Mouse (Mus musculus): ENCODE results near the gene Cldn14. TPM values are rescaled to one million over a fixed set of nuclear protein-coding genes. Genes with fewer than 3 reads are reported as not detected.
"Not testable (repeated sequence)": the region's sequence is repeated elsewhere in the genome, so short reads cannot be mapped to it uniquely, and the experiment has no call there.

The Cldn14 gene
- polyA plus RNA-seq, 1 experiment from 2014 or later: not detected

DNA sequence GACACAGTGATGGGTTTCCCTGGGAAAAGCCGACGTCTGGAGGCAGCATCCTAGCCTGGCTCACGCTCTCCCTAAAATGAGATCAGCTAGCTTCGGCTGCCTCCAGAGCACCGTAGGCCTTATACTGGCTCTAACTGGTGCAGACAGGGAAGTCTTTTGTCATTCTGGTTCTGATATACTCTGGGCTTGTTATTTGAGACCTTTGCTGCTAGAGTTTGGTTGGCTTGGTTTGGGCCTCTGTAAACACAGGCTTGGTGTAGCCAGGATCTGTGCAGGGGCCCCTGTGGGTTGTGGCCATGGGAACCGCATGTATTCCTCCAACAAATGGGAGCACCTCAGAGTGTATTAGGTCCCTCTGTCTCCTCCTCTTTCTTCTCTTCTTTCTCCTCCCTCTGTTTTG, 7.3 kb downstream of the Cldn14 start:
- Histone ChIP-seq H3K27ac (ENCODE audit: low read length) (no peak overlapping the region), H3K27me3 (ENCODE audit: control insufficient read depth, insufficient read depth, low read length) (no peaks in the 10 kb centered on the region), H3K36me3 (ENCODE audit: control insufficient read depth, insufficient read depth, low read length) (no peaks in the 10 kb centered on the region), H3K9ac (replicated peaks; ENCODE audit: low read depth, low read length) (no peak overlapping the region), H3K4me2 (replicated peaks; ENCODE audit: low read depth, low read length) (no peak overlapping the region), H3K4me1 (ENCODE audit: control insufficient read depth, insufficient read depth, low read length) (0 out of 2 replicates have a peak, but pooled peaks cover 6% of the 10 kb centered on the region), H3K9me3 (ENCODE audit: control insufficient read depth, low read depth, low read length) (no peaks in the 10 kb centered on the region), H3K4me3 (ENCODE audit: low read depth, low read length) (no peak overlapping the region)
- WGBS: 67% methylated on average over 6 of the region's 6 CpGs
- ATAC-seq (ENCODE audit: insufficient number of reproducible peaks, insufficient read depth, low FRiP score, low read depth): no peak

DNA sequence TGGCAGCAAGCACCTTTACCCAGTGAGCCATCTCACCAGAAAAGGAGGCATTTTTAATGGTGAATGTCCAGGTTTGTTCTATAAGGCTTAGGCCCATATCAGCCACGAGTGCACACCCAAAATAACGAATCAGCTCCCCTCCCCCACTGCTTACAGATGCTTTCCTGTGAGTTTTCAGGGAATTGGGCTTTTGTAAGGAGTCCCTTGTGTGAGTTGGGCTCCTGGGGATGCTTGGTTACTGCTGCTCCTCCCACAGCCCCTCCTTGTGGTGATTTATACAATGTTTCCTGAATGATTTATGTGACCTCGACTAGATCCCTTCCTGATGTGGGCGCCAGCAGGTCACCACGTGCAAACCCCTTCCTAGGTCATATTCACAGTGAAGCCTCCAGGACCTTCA, 9.7 kb downstream of the Cldn14 start:
- Histone ChIP-seq H3K27me3 (ENCODE audit: control insufficient read depth, insufficient read depth, low read length) (no peaks in the 10 kb centered on the region), H3K4me3 (ENCODE audit: low read depth, low read length) (no peak overlapping the region), H3K9me3 (ENCODE audit: control insufficient read depth, low read depth, low read length) (no peaks in the 10 kb centered on the region), H3K9ac (replicated peaks; ENCODE audit: low read depth, low read length) (no peak overlapping the region), H3K27ac (ENCODE audit: low read length) (no peak overlapping the region), H3K4me1 (ENCODE audit: control insufficient read depth, insufficient read depth, low read length) (peaks cover 8% of the 10 kb centered on the region; the same call in 1 of the 2 replicates), H3K36me3 (ENCODE audit: control insufficient read depth, insufficient read depth, low read length) (no peaks in the 10 kb centered on the region), H3K4me2 (replicated peaks; ENCODE audit: low read depth, low read length) (no peak overlapping the region)
- ATAC-seq (ENCODE audit: insufficient number of reproducible peaks, insufficient read depth, low FRiP score, low read depth): no peak
- WGBS: 37% methylated on average over 5 of the region's 5 CpGs

DNA sequence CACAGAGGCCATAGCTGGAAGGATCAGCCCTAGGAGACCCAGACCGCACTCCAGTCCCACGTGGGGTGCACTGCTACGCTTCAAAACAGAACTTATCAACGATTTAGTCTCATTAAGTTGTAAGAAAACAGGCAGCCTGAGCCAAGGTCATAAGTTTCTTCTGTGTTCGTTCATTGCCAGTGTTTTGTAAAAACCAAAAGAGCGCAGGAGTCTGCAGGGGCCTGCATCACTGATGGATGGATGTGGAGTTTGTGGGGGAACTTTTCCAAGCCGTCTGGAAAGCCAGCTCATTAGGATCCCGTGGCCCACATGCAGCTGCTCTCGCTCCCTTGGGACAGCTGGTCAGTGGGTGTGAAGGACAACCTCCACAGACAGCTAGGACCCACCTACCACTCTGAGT, 25.1 kb downstream of the Cldn14 start:
- H3K4me1 ChIP-seq (ENCODE audit: control insufficient read depth, insufficient read depth, low read length): no peaks in the 10 kb centered on the region
- 52% methylated on average over 9 of the region's 9 CpGs for WGBS
- H3K4me3 ChIP-seq (ENCODE audit: low read depth, low read length): no peak overlapping the region
- no peaks in the 10 kb centered on the region for H3K36me3 ChIP-seq (ENCODE audit: control insufficient read depth, insufficient read depth, low read length)
- H3K9ac ChIP-seq (replicated peaks; ENCODE audit: low read depth, low read length): no peak overlapping the region
- H3K27me3 ChIP-seq (ENCODE audit: control insufficient read depth, insufficient read depth, low read length): no peaks in the 10 kb centered on the region
- H3K4me2 ChIP-seq (replicated peaks; ENCODE audit: low read depth, low read length): no peak overlapping the region
- no peak overlapping the region for H3K27ac ChIP-seq (ENCODE audit: low read length)
- no peaks in the 10 kb centered on the region for H3K9me3 ChIP-seq (ENCODE audit: control insufficient read depth, low read depth, low read length)
- no peak for ATAC-seq (ENCODE audit: insufficient number of reproducible peaks, insufficient read depth, low FRiP score, low read depth)

DNA sequence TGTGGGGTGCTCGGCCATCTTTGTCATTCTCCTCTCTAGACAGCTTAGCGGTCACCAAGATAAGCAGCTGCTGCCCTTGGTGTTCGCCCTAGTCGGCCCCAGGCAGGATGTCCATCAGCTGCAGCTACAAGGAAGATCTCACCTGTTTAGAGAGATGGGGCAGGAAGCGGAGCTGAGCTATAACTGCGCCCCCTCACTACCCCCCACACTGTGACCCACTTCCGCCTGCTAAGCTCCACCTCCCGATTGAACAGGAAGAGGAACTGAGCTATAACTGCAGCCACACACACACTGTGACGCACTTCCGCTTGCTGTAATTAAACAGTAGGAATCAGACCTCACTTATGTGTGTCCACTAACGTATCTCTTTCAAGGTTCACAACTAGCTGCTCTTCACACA, 26.3 kb downstream of the Cldn14 start:
- Histone ChIP-seq H3K27ac (ENCODE audit: low read length) (no peak overlapping the region), H3K36me3 (ENCODE audit: control insufficient read depth, insufficient read depth, low read length) (no peaks in the 10 kb centered on the region), H3K9me3 (ENCODE audit: control insufficient read depth, low read depth, low read length) (no peaks in the 10 kb centered on the region), H3K4me2 (replicated peaks; ENCODE audit: low read depth, low read length) (no peak overlapping the region), H3K9ac (replicated peaks; ENCODE audit: low read depth, low read length) (no peak overlapping the region), H3K27me3 (ENCODE audit: control insufficient read depth, insufficient read depth, low read length) (no peaks in the 10 kb centered on the region), H3K4me3 (ENCODE audit: low read depth, low read length) (no peak overlapping the region), H3K4me1 (ENCODE audit: control insufficient read depth, insufficient read depth, low read length) (no peaks in the 10 kb centered on the region)
- 82% methylated on average over 11 of the region's 11 CpGs for WGBS
- no peak for ATAC-seq (ENCODE audit: insufficient number of reproducible peaks, insufficient read depth, low FRiP score, low read depth)

DNA sequence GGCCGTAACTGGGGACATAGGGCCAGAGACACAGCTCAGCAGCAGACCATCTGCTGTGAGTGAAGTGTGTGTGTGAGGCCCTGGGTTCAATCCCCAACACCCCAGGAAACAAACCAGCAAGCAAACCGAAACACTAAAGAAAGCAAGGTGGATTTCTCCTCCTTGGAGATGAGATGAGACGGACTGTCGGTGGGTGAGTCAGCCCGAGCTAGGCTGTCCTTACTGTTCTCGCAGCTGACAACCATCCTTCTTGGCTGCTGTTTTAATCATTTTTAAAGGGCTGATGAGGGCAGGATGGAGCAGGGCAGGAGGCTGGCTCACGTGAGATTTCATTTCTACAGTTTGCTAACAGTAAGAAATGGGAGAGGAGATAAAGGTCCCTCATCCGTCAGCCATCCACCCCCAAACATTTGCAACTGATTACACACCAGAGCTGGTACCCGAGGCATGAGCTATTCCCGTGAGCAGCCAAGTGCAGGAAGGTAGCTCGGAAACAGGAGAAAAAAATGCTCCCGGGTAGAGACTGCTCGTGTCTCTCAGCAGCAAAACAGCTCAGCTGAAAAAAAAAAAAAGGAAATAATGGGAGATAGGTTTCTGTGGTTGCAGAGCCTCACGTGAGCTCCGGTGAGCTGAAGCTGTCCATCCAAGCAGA, 27.3 kb downstream of the Cldn14 start:
- no peaks in the 10 kb centered on the region for H3K4me1 ChIP-seq (ENCODE audit: control insufficient read depth, insufficient read depth, low read length)
- no peak overlapping the region for H3K4me3 ChIP-seq (ENCODE audit: low read depth, low read length)
- H3K27ac ChIP-seq (ENCODE audit: low read length): no peak overlapping the region
- no peak overlapping the region for H3K9ac ChIP-seq (replicated peaks; ENCODE audit: low read depth, low read length)
- H3K27me3 ChIP-seq (ENCODE audit: control insufficient read depth, insufficient read depth, low read length): no peaks in the 10 kb centered on the region
- H3K9me3 ChIP-seq (ENCODE audit: control insufficient read depth, low read depth, low read length): no peaks in the 10 kb centered on the region
- ATAC-seq (ENCODE audit: insufficient number of reproducible peaks, insufficient read depth, low FRiP score, low read depth): no peak
- no peak overlapping the region for H3K4me2 ChIP-seq (replicated peaks; ENCODE audit: low read depth, low read length)
- 62% methylated on average over 15 of the region's 15 CpGs for WGBS
- no peaks in the 10 kb centered on the region for H3K36me3 ChIP-seq (ENCODE audit: control insufficient read depth, insufficient read depth, low read length)

DNA sequence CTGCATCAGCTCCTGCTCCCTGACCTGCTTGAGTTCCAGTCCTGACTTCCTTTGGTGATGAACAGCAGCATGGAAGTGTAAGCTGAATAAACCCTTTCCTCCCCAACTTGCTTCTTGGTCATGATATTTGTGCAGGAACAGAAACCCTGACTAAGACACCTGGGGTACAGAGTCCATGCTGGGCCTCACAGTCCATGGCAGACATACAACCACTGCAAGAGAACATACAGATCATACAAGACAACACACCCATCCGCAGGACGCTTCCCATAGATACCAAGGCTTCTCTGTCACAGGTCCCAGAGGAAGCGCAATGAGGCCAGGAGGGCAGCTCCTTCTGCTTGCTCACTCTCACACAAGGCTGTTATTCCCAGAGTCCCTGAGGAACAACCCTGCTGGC, 28.3 kb downstream of the Cldn14 start:
- not testable (repeated sequence) for H3K9me3 ChIP-seq (ENCODE audit: control insufficient read depth, low read depth, low read length); H3K4me2 ChIP-seq (replicated peaks; ENCODE audit: low read depth, low read length); H3K36me3 ChIP-seq (ENCODE audit: control insufficient read depth, insufficient read depth, low read length); H3K9ac ChIP-seq (replicated peaks; ENCODE audit: low read depth, low read length); H3K27me3 ChIP-seq (ENCODE audit: control insufficient read depth, insufficient read depth, low read length); H3K4me1 ChIP-seq (ENCODE audit: control insufficient read depth, insufficient read depth, low read length); ATAC-seq (ENCODE audit: insufficient number of reproducible peaks, insufficient read depth, low FRiP score, low read depth); H3K4me3 ChIP-seq (ENCODE audit: low read depth, low read length); H3K27ac ChIP-seq (ENCODE audit: low read length)
- 95% methylated on average over 3 of the region's 3 CpGs for WGBS

DNA sequence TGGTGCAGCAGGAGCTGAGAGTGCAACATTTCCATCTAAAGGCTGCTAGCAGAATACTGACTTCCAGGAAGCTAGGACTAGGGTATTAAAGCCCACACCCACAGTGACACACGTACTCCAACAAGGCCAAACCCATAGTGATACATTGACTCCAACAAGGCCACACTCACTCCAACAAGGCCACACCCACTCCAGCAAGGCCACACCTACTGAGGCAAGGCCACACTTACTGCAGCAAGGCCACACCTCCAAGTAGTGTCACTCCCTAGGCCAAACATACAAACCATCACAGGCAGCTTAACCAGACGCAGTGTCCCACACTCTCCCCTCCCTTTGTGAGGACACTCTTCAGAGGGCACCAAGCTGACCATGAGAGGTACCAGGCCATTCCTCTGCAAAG, 29.3 kb downstream of the Cldn14 start:
- Histone ChIP-seq H3K4me1 (ENCODE audit: control insufficient read depth, insufficient read depth, low read length) (no peaks in the 10 kb centered on the region), H3K36me3 (ENCODE audit: control insufficient read depth, insufficient read depth, low read length) (no peaks in the 10 kb centered on the region), H3K9me3 (ENCODE audit: control insufficient read depth, low read depth, low read length) (no peaks in the 10 kb centered on the region), H3K4me2 (replicated peaks; ENCODE audit: low read depth, low read length) (no peak overlapping the region), H3K4me3 (ENCODE audit: low read depth, low read length) (no peak overlapping the region), H3K9ac (replicated peaks; ENCODE audit: low read depth, low read length) (no peak overlapping the region), H3K27me3 (ENCODE audit: control insufficient read depth, insufficient read depth, low read length) (no peaks in the 10 kb centered on the region), H3K27ac (ENCODE audit: low read length) (no peak overlapping the region)
- ATAC-seq (ENCODE audit: insufficient number of reproducible peaks, insufficient read depth, low FRiP score, low read depth): no peak
- 68% methylated on average over 2 of the region's 2 CpGs for WGBS

DNA sequence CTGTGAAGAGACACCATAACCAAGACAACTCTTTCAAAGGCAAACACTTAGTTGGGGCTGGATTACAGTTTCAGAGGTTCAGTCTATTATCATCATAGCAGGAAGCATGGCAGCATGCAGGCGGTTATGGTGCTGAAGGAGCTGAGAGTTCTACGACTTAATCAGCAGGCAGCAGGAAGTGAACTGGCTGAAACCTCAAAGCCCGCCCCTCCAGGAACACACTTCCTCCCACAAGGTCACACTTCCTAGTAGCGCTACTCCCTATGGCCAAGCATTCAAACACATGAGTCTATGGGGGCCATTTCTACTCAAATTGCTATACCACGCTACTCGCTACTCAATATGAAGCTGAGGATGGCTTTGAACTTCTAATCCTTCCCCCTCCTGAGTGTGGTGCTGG, 31.1 kb downstream of the Cldn14 start:
- Histone ChIP-seq H3K9me3 (ENCODE audit: control insufficient read depth, low read depth, low read length) (no peaks in the 10 kb centered on the region), H3K9ac (replicated peaks; ENCODE audit: low read depth, low read length) (no peak overlapping the region)
- 92% methylated on average over 6 of the region's 6 CpGs for WGBS

DNA sequence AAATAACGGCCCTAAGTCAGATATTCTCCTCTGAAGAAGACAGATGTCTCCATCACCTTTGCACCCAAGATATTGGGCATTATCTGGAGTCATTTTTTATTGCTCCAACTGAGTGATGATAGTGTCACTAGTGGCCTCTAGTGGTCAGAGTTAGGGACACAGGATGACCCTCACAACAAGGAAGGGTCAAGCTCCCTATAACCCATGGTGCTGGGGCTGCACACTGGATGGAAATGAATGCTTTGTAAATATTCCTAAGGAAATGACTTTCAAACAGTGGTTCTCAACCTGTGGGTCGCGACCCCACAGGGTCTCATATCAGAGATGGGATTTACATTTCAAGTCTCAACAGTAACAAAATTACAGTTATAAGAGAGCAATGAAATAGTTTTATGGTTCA, 31.7 kb downstream of the Cldn14 start:
- Histone ChIP-seq H3K9me3 (ENCODE audit: control insufficient read depth, low read depth, low read length) (no peaks in the 10 kb centered on the region), H3K9ac (replicated peaks; ENCODE audit: low read depth, low read length) (no peak overlapping the region), H3K27ac (ENCODE audit: low read length) (no peak overlapping the region), H3K36me3 (ENCODE audit: control insufficient read depth, insufficient read depth, low read length) (no peaks in the 10 kb centered on the region), H3K4me2 (replicated peaks; ENCODE audit: low read depth, low read length) (no peak overlapping the region), H3K4me3 (ENCODE audit: low read depth, low read length) (no peak overlapping the region), H3K27me3 (ENCODE audit: control insufficient read depth, insufficient read depth, low read length) (no peaks in the 10 kb centered on the region), H3K4me1 (ENCODE audit: control insufficient read depth, insufficient read depth, low read length) (no peaks in the 10 kb centered on the region)
- WGBS: 37% methylated on average over 3 of the region's 3 CpGs
- ATAC-seq (ENCODE audit: insufficient number of reproducible peaks, insufficient read depth, low FRiP score, low read depth): no peak

More for the DNA sequence above, 31.1 kb downstream of the Cldn14 start:
- no peak overlapping the region for H3K27ac ChIP-seq (ENCODE audit: low read length)
- no peaks in the 10 kb centered on the region for H3K27me3 ChIP-seq (ENCODE audit: control insufficient read depth, insufficient read depth, low read length)
- no peaks in the 10 kb centered on the region for H3K36me3 ChIP-seq (ENCODE audit: control insufficient read depth, insufficient read depth, low read length)
- H3K4me3 ChIP-seq (ENCODE audit: low read depth, low read length): no peak overlapping the region
- H3K4me1 ChIP-seq (ENCODE audit: control insufficient read depth, insufficient read depth, low read length): no peaks in the 10 kb centered on the region
- no peak overlapping the region for H3K4me2 ChIP-seq (replicated peaks; ENCODE audit: low read depth, low read length)
- no peak for ATAC-seq (ENCODE audit: insufficient number of reproducible peaks, insufficient read depth, low FRiP score, low read depth)

Data from stomach, embryonic 14.5 days (tissue).